Mouse (Mus musculus): ENCODE data around the gene Slc35b2.

Slc35b2 gene

DNA sequence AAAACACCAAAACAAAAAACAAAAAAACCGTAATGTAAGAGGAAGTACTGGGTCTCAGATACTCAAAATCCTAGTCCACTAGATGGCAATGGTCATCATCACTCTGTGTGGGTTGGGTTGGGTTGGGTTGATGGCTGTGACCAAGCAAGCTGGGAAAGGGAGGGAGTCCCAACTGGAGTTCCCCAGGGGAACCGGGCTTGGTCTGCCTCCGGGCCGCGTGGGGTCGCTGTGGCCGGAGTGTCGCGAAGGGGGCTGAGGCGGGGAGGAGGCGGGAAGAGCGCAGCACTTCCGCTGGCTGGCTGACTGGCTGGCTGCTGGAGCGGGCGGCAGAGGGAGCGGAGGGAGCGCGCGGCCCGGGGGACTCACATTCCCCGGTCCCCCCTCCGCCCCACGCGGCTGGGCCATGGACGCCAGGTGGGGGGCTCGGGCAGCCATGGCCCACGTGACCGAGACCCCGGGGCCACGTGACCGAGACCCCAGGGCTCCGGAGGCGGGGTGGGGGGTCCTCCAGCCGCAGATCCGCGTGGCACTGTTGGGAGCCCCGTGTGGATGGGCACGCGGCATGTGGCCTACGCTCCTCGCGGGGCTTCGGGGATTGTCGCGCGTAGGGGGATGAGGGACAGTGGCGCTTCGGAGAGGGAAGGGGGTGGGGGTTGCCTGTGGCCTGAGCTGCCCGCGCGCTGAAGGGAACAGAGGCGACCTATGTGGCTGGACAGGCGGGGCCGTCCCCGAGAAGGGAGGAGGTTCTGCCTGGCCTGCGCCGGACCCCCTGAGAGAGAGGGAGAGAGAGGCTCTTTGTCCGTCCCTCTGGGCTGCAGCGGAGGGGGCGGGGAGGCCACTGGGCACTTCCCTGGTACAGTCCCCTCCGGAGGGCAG is at the start of gene Slc35b2:
Gene Slc35b2, plus strand, starts transcription at position 220 of the 876 bp plus-strand sequence.
- DNase-seq, result peak; percentile 94 to 96

DNA sequence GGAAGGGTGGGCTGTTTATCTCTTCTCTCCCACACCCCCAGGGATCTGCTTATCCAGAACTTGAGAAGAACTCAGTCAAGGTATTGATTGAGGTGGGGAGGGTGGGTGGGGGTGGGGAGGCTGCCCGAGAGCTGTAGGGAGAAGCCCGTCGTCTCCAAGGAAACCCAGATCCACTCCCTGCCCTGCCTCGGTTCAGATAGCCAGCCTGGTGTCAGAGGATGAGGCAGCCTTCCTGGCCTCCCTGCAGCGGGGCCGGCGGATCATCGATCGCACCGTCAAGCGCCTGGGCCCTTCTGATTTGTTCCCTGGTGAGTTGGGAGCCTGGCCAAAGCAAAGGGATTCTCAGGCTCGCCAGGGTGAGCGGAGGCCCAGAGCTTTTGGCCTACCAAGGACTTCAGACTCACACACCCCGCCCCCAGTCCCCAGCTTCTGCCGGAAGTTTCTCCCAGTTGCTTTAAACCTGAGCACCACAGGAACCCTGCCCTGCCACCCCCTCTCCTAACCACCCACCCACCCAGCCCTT is 48.4 kb upstream of the Slc35b2 start:
- DNase-seq, result no peak

DNA sequence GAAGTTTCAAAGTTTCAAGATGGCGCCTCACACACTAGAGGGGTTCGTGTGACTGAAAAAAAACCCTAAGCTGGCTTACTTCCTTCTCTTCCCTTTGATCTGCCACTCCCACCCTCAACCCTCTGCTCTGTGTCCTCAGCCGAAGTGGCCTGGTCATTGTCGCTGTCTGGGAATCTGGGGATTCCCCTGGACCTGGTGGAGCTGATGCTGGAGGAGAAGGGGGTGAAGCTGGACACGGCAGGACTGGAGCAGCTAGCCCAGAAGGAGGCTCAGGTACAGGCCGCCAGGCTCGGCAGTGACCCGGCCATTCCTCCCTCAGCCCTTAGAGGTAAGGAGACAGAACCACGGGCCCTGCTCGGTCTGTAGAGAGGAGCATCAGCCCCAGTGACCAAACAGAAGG is 47.9 kb upstream of the Slc35b2 start:
- no peak for DNase-seq

DNA sequence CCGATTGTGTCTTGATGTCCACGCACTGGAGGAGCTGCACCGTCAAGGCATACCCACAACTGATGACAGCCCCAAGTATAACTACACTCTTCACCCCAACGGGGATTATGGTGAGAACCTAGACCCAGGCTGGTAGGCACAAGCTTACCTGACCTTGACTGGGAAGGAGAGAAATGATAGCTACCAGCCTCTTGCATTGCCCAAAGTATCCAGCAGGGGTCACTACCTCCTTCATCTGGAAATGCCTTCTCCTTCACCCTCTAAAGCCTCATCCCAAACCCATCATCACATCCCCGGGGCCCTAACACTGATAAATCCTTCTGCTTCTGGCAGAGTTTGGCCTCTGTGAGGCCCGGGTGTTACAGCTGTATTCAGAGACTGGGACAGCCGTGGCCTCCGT is 47.2 kb upstream of the Slc35b2 start:
- peak; percentile 55 to 89 for DNase-seq

DNA sequence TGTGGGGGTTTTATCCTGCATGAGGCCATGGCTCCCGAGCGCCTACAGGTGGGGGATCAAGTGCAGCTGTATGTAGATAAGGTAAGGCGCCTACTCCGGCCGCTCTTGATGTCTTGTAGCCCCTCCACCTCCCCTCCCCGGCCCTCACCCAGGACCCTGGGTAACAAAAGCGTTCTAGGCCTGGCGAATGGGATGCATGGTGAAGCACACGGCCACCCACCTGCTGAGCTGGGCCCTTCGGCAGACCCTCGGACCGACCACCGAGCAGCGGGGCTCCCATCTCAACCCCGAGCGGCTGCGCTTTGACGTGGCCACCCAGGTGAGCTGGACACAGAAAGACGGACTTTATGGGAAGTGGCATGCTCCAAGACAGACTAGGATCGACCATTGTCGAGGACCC is 46.5 kb upstream of the Slc35b2 start:
- DNase-seq, result no peak

DNA sequence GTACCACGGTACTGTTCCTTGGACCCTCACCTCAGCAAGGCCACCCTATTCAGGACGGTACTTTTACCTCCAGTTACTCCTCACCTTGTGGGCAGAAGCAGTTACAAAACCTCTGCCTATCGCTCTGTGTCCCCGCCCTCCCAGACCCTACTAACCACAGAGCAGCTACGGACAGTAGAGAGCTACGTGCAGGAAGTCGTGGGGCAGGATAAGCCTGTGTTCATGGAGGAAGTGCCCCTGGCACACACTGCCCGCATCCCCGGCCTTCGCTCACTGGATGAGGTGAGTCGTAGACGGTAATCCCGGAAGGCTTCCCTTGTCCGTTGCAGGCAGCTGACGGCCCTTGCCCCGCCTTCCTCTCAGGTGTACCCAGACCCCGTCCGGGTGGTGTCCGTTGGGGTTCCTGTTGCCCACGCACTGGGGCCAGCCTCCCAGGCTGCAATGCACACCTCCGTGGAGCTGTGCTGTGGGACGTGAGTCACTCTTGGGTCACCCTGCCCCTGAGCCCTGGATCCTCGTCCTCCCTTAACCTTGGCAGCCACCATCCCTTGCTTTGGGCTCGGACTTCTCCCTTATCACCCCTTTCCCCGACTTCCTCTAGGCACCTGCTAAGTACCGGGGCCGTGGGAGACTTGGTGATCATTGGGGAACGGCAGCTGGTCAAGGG is 46.0 kb upstream of the Slc35b2 start:
- DNase-seq, result no peak

DNA sequence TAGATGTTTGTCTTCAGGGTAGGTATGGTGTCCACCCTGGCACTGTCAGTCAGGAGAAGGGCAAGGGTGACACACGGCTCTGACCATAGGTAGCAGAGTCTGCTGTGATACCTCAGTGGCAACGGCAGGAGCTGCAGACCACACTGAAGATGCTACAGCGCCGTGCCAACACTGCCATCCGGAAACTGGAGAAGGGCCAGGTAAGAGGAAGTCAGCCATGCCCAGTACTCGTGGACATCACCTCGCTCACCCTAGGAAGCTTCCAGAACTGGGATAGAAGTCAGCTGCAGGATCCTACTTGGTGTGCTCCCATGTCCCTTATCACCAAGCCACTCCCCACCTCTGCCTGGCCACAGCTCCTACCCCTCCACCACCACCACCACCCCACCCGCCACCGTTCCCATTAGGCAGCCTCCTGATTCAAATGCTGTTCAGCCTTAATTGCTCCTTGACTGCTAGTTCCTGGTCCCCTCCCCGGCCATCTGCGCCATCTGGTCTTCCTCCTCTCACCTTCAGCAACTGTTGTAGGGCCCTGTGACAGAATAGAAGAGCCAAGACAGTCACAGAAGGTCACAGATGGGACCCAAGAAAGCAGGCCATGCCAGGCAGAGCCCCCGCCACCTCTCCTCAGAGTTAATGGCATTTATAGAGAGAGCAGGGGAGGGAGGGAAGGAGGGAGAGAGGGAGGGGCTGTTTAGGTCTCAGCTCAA is 44.8 kb upstream of the Slc35b2 start:
- no peak for DNase-seq

DNA sequence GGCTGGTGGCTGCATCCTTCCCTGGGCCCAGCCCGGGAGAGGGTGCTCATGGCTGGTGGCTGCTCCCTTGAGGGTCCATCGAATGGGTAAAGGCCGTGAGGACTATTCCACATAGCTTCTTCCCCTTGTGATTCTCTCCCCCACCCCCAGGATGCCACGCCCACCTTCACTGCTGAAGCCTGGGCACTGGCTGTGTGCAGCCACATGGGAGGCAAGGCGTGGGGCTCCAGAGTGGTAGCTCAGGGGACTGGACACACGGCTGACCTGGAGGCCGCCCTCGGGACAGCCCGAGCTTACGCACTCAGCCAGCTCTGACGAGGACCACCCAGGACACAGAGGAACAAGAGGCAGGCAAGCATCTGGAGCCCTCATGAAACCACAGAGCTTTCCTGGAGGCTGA is 43.5 kb upstream of the Slc35b2 start:
- no peak for DNase-seq

DNA sequence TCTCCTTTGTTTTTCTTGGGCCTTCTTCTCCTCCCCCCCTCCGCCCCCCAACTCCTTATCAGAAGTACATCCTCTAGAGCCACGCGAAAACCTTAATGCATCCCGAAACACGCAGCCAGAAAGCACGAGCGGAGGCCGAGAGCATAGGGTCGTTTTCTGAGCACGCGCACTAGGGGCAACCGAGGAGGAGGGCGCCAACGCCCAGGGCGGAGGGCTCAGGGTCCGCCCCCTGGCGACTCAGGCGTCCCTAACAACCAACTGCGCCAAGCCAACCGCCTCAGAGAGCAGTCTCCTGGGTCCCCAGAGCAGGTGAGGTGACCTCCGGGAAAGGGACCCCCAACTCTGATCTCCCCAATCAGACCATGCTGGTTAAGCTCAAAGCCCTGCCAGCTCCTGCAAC is 40.4 kb upstream of the Slc35b2 start, which contains the start of gene Tcte1:
Gene Tcte1, plus strand, starts transcription at position 172 of the 400 bp plus-strand sequence.
- no peak for DNase-seq

DNA sequence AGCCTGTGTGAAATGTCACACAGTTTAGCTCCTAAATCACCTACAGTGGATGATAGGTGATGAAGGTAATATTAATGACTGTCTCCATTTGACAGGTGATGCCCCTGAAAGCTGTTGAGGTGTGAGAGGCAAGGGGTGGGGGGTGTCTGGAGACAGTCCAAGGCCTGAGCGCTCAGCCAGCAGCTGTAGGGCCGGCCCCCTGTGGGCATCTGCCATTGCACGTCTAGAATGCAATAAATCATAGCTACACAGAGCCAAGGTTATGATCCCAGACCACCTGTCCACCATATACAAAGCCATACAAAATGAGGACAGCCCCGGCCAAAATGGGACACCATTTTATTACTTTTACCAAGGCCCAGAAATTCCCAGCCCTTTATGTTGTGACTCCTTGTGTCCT is 38.7 kb upstream of the Slc35b2 start:
- DNase-seq, result no peak

DNA sequence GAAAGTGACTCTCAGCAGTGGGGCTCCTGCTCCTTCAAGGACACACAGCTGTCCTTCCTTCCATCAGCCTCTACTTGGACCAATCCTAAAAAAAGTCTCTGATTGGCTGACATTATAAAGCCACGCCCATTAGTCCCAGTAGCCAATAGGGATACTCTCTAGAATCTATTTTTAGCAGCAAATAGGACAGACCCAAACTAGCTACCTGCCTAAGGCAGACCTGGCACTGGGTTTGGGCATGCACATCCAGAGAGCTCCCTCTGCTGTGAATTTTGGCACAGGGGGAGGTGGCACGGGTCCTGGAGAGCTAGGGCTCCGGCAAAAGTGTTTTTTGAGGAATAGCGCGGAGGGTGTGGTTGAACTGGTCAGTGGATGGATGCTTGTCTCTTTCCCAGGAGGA is 37.1 kb upstream of the Slc35b2 start:
- DNase-seq, result peak; percentile 54 to 58

DNA sequence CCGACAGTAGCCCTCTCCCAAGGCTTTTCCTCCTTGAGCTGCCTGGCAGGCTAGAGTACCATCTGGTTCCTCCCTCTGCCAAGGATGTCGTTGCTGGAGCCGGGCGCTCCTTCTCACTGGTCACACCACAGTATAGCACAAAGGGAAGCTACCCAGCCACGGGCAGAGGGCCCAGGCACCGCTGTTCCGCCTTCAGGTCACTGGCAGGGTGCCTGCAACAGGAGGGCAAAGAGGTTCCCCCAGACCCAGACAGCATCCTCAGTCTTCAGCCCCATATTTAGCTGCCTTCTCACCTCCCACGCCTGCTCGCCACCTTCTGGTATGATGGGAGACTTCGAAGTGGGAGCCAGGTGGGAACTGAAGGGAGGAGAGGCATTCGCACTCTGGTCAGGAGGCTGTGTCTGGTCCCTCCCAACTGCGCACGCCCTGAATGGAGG is 33.3 kb upstream of the Slc35b2 start:
- no peak for DNase-seq

DNA sequence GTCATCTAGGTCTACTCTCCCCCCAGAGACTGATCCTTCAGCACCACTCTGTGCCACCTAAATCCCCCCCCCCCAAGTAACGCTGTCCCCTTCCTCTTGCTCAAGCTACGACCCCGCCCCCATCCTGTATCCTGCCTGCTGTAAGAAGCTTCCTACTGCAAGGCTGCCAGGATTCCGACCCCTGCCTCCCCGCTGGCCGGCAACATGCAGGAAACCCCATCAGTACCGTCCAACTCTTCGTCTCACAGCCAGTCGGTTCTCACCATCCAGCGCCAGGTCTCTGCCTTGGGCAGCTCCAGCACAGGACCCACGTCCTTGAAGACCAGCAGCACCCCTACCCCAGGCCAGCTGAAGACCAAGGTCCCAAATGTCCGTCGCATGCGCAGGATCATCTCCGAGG is 30.8 kb upstream of the Slc35b2 start:
- no peak for DNase-seq

DNA sequence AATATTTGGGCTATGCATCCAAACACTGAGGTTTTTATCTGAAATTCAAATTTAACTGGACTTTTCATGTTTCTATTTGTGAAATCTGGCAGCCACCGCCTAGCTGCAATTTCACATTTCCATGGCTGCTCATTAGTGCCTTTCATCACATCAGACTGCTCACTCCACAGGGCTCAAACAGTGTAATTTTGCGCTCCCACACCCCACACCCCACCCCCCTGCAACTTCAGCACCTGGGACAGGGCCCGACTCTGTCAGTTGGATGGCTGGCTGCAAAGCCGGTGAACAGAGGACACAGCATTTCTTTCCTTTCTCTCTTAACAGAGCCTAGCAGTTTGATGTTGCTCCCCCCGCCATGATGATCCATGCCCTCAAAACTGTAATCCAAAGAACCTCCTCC is 27.4 kb upstream of the Slc35b2 start:
- peak in 1 of 2 experiments; percentile 56 for DNase-seq

DNA sequence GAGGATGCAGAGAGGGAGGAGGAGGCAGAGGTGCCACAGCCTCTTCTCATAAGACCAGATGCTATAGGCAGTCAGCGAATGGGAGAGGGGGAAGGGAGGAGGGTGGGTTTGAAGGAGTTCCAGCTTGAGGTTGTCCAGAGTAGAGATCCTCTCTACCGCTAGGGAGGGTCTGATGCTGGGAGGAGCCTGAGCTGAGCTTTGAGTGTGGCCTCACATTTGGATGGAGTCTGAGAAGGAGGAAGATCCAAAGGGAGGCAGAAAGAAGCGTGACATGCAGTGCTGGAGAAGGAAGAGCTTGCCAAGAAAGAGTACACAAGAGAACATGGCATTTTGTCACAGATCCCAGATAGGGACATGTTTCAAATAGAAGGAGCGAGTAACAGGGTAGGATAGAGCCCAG is 25.3 kb upstream of the Slc35b2 start:
- DNase-seq, result no peak

DNA sequence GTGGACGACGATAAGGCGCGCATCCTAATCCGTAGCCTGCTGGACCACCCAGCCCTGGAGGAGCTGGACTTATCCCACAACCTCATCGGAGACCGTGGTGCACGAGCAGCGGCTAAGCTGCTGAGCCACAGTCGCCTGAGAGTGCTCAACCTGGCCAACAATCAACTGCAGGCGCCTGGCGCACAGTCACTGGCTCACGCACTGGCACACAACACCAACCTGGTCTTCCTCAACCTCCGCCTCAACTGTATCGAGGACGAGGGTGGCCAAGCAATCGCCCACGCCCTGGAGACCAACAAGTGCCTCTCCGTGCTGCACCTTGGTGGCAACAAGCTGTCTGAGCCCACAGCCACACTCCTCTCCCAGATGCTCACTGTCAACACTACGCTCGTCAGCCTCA is 24.0 kb upstream of the Slc35b2 start:
- DNase-seq, result no peak

DNA sequence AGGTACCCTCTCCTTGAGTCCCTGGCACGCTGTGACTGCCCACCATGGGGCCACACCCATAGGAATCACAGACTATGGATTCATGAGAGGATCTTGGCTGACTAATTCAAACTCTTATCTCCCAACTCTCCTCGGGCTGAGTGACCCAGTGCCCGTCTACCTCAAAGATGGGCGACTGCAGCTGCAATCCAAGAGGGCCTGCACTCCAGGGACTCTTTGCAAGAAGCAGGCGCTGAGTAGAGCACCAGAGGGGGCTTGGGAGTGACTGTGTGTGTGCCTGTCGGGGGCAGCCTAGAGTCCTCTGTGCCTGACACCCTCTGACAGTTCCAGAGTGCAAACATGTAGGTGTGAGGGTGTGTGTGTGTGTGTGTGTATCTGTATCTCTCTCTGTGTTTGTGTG is 21.5 kb upstream of the Slc35b2 start:
- no peak for DNase-seq

DNA sequence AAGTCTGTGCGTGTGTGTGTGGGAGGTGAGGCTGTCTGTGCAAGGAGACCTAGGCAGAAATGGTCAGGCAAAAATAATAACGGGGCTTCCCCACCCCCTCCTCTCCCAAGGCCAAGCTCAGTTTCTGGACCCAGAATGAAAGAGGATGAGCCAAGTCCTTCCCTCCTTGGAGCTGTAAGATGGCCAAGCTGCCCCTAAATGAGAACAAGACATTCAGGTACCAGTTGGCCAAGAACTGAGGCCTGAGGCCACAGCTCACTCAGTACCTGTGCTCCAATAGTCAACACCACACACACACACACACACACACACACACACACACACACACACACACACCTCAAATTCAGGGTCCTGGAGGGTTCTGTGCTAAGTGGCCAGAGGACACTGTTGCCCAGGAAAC is 21.0 kb upstream of the Slc35b2 start:
- no peak for DNase-seq

DNA sequence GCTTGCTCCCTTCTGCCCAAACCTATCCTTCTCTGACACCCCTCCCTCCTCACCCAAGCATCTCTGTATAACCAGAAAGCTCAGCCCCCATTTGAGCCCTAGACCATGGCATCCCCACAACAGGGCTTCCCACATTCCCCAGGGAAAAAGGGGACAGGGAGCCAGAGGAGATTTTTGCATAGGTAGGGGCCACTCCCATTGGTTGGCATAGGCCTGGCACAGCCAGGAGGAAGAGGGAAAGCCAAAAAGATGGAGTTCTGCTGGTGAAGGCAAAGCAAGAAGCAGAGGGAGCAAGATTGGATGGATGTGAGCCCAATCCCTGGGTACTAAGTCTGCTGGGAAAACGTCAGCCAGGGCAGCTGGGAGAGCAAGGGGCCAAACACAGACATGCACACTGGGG is 20.6 kb upstream of the Slc35b2 start:
- no peak for DNase-seq

DNA sequence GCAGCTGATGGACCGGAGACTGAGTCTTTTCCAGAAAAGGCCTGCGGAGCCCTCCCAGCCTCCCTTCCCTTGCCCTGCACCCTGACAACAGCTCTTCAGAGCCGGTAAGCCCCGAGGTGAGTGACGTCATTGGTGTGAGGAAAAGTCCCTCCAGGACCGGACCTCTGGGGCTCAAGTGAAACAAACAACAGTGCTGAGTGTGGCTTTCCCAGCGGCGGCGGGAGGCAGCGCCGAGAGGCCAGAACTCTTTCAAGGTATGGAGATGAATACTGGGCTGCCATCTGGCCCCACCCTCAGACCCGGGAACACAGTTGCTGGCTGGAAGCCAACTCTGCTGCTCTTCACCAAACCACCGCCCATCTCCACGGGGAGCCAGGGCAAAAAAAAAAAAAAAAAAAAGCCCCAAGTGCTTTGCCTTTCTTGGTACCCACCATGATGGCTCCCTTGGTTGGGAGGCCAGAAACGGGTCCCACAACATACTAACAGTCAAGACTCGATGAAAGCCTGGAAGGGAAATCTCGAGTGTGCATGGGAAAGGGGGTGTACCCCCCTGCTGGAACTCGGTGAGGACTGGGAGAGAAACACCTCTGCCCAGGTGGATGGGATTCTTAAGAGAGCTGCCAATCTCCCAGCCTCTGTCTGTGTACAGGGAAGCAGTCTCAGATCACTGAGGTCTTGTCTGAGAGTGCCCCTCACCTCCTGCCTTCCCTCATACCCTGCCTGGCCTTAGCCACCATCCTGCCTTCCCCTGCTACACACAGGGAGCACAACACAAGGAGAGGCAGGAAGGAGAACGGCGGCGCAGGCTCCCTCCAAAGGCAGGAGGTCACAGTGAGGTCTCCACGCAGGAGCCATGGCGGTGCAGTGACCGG is 19.4 kb upstream of the Slc35b2 start:
- DNase-seq, result no peak

DNA sequence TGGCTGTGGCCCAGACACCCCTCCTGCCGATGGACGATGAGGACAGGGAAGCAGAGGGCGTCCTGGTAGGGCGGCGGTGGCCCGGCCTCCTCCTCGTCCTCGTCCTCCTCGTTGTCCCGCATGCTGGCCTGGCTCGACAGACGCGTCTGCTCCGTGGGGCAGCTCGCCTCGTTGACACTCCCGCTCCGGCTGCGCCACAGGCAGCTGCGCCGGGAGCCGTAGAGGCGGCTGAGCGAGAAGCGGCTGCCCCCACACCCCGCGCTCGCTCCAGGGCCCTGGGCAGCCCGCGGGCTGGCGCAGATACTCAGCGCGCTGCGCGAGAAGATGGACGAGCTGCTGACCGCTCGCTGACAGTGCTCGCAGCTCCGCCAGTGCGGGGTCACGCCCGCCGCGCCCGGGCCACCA is 18.8 kb upstream of the Slc35b2 start:
- no peak for DNase-seq

DNA sequence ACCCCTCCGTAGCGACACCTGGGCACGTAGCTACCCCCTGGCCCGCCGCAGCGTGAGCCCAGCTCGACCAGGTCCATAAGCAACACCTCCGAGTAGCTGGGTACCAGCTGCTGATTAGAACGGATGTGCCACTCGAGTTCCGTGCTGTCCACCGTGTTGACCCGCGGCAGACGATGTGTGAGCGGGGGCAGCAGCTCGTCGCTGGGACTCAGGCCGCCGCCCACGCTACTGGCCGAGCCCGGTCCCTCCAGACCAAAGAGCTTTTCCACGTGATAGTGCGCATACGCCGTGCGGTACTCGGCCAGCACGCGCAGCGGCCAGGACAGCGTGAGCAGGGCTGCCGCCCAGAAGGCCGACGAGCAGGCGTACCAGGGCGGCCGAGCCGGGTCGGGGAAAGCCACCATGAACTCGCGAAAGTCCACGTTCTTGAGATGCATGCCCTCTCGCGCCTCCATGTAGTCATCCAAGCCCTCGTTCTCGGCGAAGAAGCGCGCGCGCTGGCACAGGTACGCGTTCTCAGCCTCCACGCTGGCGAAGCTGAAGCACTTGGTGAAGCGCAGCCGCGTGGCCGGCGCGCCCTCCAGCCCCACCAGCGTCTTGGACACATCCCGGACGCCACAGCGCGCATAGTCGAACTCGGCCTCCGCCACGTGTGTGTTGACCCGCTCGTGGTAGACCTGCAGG is 18.3 kb upstream of the Slc35b2 start:
- no peak for DNase-seq
